Comparison of ENCODE assay signal across 13 mouse cellular contexts in genomic region chr8:3256147-3256940, GRCm38 (mm10). TPM values are rescaled to one million over a fixed set of nuclear protein-coding genes. Genes with fewer than 3 reads are reported as not detected.
DNase-seq lines count a peak whose midpoint lies in the region; ATAC-seq and TF ChIP-seq lines count a peak whose summit lies in the region.
"Had no signal": no experiment of that assay in that cellular context is flagged by ENCODE, and none has a peak within 500 bp of the region (broad histone marks: within the 10 kb centered on the region; RNA-seq: fewer than 3 reads in every experiment).

No protein-coding gene starts in this region.

- H3K9ac ChIP-seq in liver, embryonic 14.5 days (replicated peaks): no peak overlapping the region
- H3K9ac ChIP-seq: forebrain, embryonic 12.5 days; midbrain, embryonic 12.5 days had no signal

- H3K9me3 ChIP-seq in liver, embryonic 14.5 days (ENCODE audit: control insufficient read depth, low read length): no peaks in the 10 kb centered on the region
- H3K9me3 ChIP-seq: forebrain, embryonic 12.5 days; midbrain, embryonic 12.5 days had no signal

- no peaks in the 10 kb centered on the region for H3K27me3 ChIP-seq in liver, embryonic 14.5 days (ENCODE audit: control insufficient read depth, insufficient read depth, low read length)
- H3K27me3 ChIP-seq: forebrain, embryonic 12.5 days; midbrain, embryonic 12.5 days had no signal

- H3K4me3 ChIP-seq in liver, embryonic 14.5 days (ENCODE audit: insufficient read depth in 1 of 2, low read depth in 2 of 2, low read length in 2 of 2): no peak overlapping the region
- H3K4me3 ChIP-seq: forebrain, embryonic 12.5 days; left cerebral cortex, adult 2 months; midbrain, embryonic 12.5 days had no signal

- no peak overlapping the region for H3K4me2 ChIP-seq in liver, embryonic 14.5 days (ENCODE audit: low read depth)
- H3K4me2 ChIP-seq: forebrain, embryonic 12.5 days; midbrain, embryonic 12.5 days had no signal

- peaks cover 3 to 24% of the 10 kb centered on the region in 2 experiments for H3K4me1 ChIP-seq in liver, embryonic 14.5 days (replicated peaks; ENCODE audit: control insufficient read depth in 2 of 2, insufficient read depth in 2 of 2, low read length in 1 of 2)

- intact Hi-C loops in left cerebral cortex, postnatal 36 days (cut with DNase I): no loop called here

- DNase-seq in adrenal gland, postnatal 10 days: peak; percentile 53
- DNase-seq in adrenal gland, adult 18-20 months (ENCODE audit: low spot score in 2 of 2): no peak
- DNase-seq in kidney, adult 11 months: peak; percentile 48
- DNase-seq in kidney, postnatal 4 days: no peak
- DNase-seq in adrenal gland, postnatal 25 days: peak; percentile 33
- peak in 1 of 3 experiments; percentile 28 for DNase-seq in liver, embryonic 14.5 days (ENCODE audit: low read depth in 3 of 3, low spot score in 3 of 3)
- DNase-seq in left cerebral cortex, postnatal 36 days (ENCODE audit: low spot score in 2 of 2): no peak
- DNase-seq: lung, postnatal 36 days; right cerebral cortex, adult 18-20 months had no signal

- TF ChIP-seq CTCF in liver, embryonic 14.5 days (IDR thresholded peaks at IDR 0.05; ENCODE audit: low read depth): no peak

- 75% methylated on average over 5 of the region's 5 CpGs for WGBS in liver, embryonic 14.5 days (ENCODE audit: insufficient replicate concordance)

- peak overlapping the region; percentile 6 for H3K27ac ChIP-seq in liver, embryonic 14.5 days
- H3K27ac ChIP-seq: forebrain, embryonic 12.5 days; left cerebral cortex, adult 2 months; midbrain, embryonic 12.5 days had no signal

- H3K36me3 ChIP-seq in liver, embryonic 14.5 days (replicated peaks; ENCODE audit: control insufficient read depth, insufficient read depth, low read depth): peaks cover 10% of the 10 kb centered on the region

- TF ChIP-seq EP300 in liver, embryonic 14.5 days (IDR thresholded peaks at IDR 0.05; ENCODE audit: low read depth): no peak

- peak; percentile 49 for ATAC-seq in liver, embryonic 14.5 days (ENCODE audit: insufficient read depth)
- no peak for ATAC-seq in activated CD4-positive, CD25-positive, alpha-beta regulatory T cell, adult 4 months

RNA-seq across cellular contexts. Expression of gene Insr, which starts 23.1 kb away (rescaled TPM):
- total RNA-seq in adrenal gland, postnatal 10 days (2021): 100 to 1,000 TPM; 100 to 108 TPM
- total RNA-seq in adrenal gland, adult 18-20 months (2021): 100 to 1,000 TPM; 121 to 156 TPM
- total RNA-seq in adrenal gland, postnatal 25 days (2021): 127 and 144 TPM in 2 replicates
- polyA plus RNA-seq in liver, embryonic 14.5 days (2012; rRNA removed): 3.9 and 4.4 TPM in 2 replicates
- 9.2 and 12.5 TPM in 2 replicates for polyA plus RNA-seq in liver, embryonic 14.5 days (2014; fragmentation: Nextera tagmentation; extraction: Ambion mirVana)
- 1 to 10 TPM; 5.9 to 7.4 TPM for polyA plus RNA-seq in activated CD4-positive, CD25-positive, alpha-beta regulatory T cell, adult 4 months (2017; shearing (Covaris generic))
- 10 to 100 TPM; 44.5 to 58.4 TPM for total RNA-seq in left cerebral cortex, postnatal 36 days (2021)

Comparison
In these comparisons a context has a peak if more than half of its experiments do, and no peak if none do; other contexts are left out.
1. DNase-seq: peak in adrenal gland, postnatal 10 days (single experiment), kidney, adult 11 months (single experiment) and adrenal gland, postnatal 25 days (single experiment); none in adrenal gland, adult 18-20 months (0 of 2), kidney, postnatal 4 days (0 of 2) and left cerebral cortex, postnatal 36 days (0 of 2).